Mouse (Mus musculus): Measurements from ENCODE around the gene Bhlha15.
A peak's percentile ranks its signal among the peaks of the same experiment; 100 is the strongest.

Bhlha15 gene

DNA sequence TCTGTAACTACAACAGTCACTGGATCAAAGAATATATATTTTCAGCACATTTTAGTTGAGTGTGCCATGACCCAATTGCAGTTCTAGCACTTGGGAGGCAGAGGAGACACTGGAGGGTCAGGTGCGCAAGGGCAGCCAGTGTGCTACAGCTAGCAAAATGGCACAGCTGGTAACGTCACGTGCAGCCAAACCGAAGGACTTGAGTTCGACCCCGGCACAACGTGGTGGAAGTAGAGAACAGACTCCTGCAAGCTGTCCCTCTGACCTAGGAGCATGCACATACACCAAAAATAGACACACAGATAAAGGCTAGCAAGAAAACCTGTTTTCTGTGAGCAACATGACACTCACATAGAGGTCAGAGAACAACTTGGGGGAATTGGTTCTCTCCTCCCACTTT, 759 bp upstream of the Bhlha15 start:
- DNase-seq (ENCODE audit: low spot score in 2 of 2): no peak

DNA sequence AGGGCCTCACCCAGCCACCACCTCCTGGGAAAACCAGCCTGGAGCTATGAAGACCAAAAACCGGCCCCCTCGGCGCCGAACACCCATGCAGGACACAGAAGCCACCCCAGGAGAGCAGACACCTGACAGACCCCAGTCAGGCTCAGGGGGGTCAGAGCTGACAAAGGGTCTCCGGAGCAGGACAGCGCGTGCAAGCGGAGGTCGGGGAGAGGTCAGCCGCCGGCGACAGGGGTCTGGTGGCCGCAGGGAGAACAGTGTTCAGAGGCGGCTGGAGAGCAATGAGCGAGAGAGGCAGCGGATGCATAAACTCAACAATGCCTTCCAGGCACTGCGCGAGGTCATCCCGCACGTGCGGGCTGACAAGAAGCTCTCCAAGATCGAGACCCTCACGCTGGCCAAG, 940 bp downstream of the Bhlha15 start:
- no peak for DNase-seq (ENCODE audit: low spot score in 2 of 2)

DNA sequence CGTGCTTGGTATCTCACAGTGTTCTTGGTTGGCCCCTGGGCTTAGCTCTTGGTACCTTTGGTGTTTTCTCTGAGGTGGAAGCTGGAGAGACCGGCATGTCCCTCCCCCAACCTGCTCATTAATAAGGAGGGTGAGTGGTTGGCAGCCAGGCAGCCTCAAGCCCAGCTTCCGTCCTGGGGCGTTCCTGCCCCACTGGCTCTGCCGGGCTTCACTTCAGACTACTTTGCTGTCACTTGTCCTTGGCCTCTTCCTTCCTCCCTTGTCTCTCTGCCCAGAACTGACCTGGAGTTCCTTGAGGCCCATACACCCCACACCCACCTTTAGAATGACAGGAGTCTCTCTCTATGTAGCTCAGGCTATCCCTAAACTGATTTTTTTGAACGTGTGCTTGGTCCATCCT, 2.6 kb downstream of the Bhlha15 start:
- DNase-seq (ENCODE audit: low spot score in 2 of 2): no peak

DNA sequence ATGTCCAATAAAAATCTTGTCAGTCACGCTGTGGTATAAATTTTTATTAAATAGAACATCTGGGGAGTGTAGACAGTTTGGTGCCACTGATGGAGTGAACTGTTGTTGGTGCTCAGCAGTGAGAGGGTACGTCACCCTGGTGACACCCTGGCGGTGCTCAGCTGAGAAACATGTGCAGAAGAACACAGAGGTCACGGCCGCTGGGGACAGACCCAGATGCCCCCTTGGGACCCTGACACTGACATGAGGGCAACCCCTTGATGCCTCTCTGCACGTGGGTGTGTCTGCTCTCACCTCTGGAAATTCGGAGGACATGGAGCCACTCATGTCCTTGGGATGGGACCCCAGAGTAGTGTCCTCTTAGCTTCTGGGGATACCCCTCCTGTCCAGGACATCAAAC, 4.3 kb downstream of the Bhlha15 start:
- DNase-seq (ENCODE audit: low spot score in 2 of 2): no peak

DNA sequence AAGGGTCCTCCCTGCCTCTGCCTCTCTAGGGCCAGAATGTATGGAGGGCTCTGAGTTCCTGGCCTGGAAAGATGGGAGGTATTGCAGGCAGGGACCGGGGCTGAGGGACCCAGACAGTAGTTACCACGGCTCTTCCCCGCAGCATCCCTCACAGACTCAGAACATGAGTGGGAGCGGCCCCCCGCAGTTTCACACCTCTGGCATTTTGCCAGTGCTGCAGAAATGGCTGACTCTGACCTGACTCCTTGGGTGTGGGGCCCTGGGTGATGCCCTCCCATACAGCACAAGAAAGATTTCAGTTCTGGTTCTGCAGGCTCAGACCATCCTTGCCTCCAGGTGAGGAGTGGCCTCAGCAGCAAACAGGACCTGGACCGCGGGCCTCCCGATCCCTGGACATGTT, 5.5 kb downstream of the Bhlha15 start:
- no peak for DNase-seq (ENCODE audit: low spot score in 2 of 2)

DNA sequence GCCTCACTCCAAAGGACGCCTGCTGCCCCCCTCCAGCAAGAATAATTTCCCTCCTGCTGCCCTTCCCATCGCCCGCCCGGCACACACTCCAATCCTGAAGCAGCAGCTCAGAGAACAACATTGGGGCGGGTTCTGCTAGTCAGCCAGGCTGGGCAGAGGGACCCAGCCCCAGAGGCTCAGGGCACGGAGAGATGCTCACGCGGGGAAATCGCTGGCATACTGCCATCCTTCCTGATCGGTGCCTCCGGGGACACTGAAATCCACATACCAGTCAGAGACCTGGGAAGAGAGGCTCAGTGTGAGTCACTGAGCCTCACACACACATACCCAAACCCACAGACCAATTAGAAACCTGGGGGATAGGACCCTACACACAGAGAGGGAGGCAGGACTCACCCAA, 10.5 kb downstream of the Bhlha15 start:
- DNase-seq (ENCODE audit: low spot score in 2 of 2): no peak

DNA sequence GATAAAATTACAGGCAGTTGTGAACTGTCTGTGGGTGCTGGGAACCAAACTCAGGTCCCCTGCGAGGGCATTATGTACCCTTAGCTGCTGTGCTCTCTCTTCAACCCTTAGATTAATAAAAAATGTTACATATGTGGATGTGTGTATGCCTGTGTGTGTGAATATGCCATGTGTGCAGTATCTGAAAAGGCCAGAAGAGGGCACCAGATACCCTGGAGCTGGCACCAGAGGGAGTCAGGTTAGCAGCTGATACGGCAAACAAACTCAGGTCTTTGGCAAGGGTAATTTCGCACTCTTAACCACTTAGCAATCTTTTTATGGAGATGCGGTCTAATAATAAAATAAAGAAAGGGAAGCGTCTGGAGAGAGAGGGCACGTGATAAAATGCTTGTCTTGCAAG, 12.3 kb downstream of the Bhlha15 start:
- DNase-seq (ENCODE audit: low spot score in 2 of 2): no peak

DNA sequence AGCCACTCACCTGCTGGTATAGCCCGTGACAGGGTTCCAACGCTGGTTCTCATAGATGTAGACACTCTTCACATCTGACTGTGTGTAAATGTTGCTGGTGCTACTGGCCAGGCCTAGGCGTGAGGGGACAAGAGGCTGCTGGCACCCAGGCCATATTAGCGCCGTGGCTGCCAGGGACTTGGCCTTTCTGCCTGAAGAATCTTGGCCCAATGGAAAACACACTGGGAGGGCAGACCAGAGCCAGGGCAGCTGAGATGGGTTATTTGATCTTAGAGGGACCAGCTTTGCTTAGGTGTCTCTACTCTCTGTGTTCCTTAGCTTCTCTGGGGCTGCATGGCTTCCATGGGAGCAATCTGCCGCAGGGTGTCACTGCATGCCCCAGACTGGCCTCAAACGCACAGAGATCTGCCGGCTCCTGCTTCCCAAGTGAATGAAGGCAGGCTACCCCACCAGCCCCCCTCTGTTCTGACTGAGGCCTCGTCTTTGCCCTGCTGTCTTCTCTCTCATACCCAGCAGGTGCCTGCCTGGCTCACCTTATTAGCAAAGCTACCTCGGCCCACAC, 13.4 kb downstream of the Bhlha15 start:
- no peak for DNase-seq (ENCODE audit: low spot score in 2 of 2)

DNA sequence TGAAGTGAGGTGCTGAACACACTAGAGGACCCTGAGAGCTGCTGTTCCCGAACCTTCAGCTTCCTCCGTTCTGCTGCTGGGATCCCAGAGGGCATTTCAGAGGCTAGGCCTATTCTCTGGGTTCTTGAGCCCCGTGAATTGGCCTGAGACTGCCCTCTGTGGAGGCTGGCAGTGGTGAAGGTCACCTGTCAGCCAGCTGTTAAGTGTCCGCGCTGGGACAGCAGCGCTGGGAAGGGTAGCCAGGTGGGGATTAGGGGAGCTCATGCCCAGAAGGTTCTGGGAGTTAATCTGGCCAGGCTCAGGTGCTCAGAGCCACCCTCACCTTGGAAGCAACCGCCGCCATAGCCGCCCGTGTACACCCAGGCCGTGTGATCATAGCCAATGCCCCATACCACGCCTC, 14.2 kb downstream of the Bhlha15 start:
- DNase-seq (ENCODE audit: low spot score in 2 of 2): no peak

DNA sequence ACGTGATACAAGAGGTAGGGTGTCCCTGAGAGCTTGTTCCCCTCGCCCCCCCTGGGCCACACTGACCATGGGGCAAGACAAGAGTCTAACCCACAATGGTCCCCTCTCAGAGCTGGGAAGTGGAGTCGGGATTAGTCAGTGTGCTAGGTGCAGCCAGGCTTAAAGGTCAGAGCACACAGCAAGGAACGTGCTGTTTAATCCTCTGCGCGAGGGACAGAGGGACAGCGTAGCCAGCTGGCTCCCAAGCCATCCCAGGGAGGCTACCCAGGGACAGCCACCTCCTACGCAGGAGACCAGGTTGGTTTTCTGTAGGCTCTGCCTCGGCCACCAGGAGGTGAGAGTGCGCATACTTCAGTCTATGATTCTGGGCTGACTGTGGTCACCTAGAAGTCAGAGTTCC, 14.8 kb downstream of the Bhlha15 start:
- no peak for DNase-seq (ENCODE audit: low spot score in 2 of 2)

DNA sequence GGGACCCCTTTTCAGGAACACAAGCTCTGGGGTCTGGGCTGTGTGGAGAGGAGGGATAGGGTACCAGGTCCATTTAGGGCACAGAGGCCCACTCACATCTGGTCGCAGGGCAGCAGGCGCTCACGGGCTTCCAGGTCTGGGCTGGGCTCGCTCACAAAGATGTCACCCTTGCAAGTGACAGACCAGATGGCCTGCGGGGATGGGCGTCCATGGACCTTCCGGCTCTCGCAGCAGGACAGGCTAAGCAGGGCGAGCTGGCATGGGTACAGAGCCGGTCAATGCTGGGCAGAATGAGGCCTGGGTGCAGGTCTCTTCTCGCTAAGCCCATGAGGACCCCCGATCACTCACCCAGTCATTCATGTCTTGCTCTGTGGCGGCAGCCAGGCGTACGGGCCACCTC, 16.0 kb downstream of the Bhlha15 start:
- DNase-seq (ENCODE audit: low spot score in 2 of 2): no peak

DNA sequence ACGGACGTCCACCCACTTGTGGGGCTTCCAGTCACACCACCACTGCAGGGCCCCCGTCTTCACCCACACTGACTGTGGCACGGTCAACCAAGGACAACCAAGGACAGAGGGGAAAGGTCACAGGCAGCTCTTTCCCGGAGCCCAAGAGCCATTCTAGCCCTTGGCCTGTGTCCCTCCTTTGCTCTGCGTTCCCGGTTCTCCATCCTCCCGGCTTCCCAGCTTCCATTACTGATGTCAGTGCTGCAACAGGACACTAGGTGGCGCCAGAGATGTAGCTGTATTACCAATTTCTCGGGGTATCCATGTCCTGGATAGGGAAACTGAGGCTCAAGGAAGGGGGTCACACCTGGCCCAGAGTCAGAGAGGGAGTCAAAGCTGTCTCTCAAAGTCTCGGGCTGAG, 17.4 kb downstream of the Bhlha15 start:
- DNase-seq (ENCODE audit: low spot score in 2 of 2): peak in 1 of 2 experiments; percentile 38

DNA sequence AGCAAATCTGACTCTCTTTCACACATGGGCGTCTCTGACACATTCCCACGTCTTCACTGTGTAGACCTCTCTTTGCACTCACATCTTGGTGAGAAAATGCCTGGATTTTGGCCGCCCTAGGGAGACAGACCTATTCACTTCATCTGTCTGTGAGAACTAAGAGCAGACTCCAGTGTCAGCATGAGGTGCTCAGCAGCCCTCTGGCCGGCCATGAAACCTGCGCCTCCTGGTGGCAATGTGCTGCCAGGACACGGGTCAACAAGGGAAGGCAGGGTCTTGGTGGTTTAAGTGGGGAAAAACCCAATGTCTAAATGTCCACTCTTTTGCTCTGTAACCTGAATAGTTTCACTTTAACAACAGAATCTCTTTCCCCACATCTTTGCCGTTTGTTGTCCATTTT, 24.4 kb downstream of the Bhlha15 start:
- DNase-seq (ENCODE audit: low spot score in 2 of 2): peak in 1 of 2 experiments; percentile 50

DNA sequence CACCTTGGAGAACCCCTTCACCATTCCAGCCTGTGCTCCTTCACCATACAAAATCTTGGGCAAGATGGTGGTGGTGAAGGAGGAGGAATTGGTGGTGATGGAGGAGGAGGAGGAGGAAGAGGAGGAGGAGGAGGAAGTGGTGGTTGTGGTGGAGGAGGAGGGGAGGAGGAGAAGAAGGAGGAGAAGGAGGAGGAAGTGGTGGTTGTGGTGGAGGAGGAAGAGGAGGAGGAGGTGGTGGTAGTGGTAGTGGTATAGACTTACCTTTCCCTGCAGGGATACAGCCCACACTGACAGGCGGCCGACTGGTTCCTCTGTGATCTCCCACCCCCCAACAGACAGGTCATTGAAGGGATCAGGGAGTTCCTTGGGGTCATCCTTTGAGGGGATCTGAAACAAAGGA, 25.9 kb downstream of the Bhlha15 start:
- DNase-seq (ENCODE audit: low spot score in 2 of 2): no peak

DNA sequence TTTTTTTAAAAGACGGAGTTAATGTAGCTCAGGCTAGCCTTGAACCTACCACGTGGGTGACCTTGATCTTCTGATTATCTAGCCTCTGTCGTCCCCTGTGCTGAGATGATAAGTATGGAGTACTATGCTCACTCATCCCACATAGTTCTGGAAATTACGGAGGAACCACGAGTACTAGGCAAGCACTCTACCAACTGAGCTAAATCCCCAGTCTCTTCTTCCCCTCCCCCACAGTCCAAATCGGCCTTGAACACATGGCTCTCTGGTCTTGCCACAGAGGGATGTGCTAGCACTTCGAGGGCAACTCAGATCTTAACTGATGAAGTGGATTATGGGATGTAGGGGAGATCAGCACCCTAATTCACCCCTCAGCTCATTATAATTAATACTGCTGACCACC, 28.0 kb downstream of the Bhlha15 start:
- no peak for DNase-seq (ENCODE audit: low spot score in 2 of 2)

DNA sequence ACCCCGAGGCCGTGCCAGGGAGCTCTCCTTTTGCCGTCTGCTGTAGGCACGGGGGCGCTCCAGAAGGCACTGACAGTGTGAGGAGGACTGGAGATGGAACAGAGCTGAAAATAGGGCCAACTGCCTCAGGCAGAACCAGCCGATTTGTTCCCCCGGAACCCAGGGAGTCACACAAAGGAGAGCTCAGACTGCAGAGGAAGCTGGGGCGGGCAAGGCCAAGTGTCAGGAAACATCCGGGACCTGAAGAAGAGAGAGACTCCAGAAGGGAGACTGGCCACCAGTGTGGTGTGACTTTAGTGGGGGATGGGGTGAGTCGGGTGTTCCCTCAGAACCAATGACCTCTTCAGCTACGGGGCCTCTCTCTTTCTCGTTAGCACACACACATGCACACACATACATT, 29.2 kb downstream of the Bhlha15 start:
- no peak for DNase-seq (ENCODE audit: low spot score in 2 of 2)

DNA sequence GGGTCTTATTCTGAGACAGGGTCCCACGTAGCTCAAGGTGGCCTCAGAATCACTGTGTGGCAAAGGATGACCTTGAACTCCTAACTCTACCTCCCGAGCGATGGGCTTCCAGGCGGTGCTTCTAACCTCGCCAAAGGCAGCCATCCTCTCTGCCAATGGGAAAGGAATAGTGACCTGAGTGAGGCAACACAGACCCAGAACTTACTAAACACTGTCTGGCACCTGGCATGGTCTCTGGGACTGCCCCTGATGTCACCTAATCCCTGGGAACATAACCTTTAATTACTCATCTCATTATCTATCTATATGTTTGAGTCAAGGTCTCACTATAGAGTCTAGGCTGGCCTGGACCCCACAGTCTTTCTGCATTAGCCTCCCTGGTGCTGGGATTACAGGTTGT, 29.9 kb downstream of the Bhlha15 start:
- no peak for DNase-seq (ENCODE audit: low spot score in 2 of 2)

DNA sequence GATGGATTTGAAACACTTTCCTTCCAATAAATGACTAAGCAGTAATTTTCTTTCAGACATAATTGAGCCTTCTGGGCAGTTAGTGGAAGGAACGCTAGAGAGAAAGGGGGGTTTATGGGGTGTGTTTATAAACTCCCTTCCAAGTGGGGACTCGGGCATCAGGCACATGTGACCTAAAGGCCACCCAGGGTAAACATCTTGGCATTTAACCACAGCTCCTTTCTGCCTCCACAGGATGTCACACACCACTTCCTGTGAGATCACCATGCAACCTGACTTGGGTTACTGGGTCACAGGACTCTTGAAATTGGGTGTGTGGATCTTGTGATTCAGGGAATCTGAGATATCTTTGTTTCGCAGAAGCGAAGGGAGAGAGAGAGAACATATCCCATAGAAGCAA, 31.2 kb downstream of the Bhlha15 start:
- no peak for DNase-seq (ENCODE audit: low spot score in 2 of 2)

DNA sequence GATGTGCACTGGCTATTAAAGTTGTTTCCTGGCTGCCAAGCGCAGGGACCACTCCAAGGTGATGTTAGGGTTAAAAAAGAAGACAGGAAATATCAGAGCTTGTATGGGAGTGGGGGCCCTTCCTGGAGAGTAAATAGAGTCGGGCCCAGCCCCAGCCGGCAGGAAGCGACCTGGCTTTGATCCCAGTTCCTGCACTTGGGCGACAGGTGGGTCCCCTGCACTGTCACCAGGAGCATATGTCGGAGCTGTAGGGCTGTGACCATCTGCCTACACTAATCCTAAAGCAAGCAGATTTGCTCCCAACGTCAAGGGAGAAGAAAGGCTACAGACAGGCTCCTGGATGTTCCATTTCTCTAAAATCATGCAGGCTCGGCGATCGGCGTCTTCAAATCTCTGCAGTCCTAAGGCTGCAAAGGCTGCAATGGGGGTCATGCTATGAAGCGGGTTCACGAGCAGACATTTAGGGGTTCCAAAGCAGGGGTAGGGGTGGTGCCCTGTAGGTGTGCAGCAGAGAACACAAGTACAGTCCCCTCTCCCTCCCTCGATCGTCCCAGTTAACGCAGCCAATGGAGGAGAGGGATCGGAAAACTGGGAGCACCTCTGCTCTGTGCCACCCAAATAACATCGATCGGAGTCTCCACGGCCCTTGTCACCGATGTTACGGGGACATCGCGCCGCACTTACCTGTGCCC, 32.9 kb downstream of the Bhlha15 start:
- DNase-seq (ENCODE audit: low spot score in 2 of 2): peak in 1 of 2 experiments; percentile 78

DNA sequence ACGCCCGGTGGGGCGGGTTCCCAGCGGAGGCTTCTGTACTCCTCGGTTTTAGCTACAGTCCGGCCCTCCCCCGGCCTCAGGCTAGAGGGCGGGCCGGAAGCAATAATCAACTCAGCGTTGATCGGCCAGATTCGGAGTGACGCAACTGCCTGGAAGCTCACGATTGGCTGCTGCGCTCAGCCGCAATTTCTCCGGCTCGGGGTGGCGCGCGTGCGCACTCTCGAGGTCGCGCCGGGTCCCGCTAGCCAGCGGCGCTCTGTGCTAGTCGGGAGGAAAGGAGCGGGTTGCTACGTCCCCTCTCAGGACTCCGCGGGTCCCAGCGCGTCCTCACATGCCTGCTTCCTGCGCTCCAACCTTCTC, 33.4 kb downstream of the Bhlha15 start, which contains the start of gene Tecpr1:
Gene Tecpr1, minus strand, starts transcription at position 113 of the 360 bp plus-strand sequence.
- peak in 1 of 2 experiments; percentile 92 for DNase-seq (ENCODE audit: low spot score in 2 of 2)

DNA sequence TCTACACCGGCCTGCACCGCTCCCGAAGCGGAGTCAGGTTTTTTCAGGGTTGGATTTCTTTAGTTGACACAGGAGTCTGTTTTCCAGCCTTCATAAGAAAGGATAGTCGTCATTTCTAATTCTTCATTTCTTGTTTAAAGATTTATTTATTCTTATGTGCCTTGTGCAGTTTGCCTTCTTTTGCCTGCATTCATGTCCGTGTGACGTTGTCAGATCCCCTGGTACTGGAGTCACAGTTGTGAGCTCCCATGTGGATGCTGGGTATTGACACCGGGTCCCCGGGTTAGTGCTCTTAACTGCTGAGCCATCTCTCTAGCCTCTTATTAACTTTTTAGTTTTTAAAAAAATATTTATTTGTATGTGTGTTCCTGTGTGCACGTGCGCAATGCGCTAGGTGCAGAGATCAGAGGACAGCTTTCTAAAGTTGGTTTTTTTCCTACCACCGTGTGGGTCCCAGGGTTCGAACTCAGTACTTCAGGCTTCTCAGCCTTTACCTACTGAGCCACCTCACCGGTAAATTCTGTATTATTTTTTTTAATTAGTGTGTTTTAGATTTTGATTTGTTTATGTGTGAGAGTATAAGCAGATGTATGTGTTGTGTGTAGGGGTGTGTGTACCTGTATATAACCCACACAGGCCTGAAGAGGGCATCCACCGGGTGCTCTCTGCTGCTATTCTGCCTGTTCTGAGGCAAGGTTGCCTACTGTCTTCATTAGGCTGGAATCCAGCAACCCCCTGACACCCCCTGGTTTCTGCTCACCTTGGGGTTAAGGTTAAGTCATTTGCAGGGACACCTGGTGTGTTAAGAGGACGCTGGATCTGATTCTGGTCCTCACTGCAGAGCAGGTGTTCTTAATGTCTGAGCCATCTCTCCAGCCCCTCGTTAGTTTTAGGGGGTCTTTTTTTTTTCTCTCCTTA, 34.1 kb downstream of the Bhlha15 start:
- no peak for DNase-seq (ENCODE audit: low spot score in 2 of 2)

DNA sequence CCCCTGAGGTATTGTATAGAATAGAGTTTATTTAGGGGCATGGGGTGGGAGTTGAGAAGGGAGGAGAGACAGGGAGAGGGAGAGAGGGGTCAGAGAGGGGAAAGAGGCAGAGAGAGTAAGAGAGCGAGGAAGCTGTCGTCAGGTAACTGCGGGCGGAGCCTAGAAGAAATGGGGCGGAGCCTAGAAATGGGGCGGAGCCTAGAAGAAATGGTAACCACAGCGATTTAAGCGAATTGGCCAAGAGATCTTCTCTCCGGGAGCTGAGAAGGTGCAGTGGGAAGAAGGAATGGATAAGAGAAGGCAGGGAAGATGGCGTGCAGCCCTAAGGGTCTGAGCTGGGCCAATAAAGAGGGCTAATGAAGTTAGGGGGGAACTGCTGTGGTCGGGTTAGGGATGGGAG, 36.1 kb downstream of the Bhlha15 start:
- DNase-seq (ENCODE audit: low spot score in 2 of 2): no peak

DNA sequence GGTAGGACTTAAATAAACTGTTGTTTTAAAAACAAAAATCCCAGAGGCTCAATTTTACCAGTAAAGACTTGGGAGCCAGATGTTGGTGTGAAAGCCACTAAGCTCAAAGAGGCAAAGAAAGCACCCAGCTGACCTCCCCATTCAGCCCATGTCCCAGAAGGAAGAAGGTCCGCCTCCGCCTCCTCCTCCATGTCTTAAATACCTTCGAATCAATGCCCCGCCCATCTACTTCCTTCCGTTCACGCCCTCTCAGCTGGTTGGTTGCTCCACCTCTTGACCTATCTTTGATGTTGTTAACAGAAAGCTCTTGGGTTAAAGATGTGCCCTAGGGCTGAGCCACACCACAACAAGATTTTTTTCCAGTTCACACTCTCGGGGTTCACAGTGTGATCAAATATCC, 40.1 kb downstream of the Bhlha15 start:
- DNase-seq (ENCODE audit: low spot score in 2 of 2): no peak
